Mouse (Mus musculus) cerebellum, adult 2 months (tissue): Measurements from ENCODE around the gene Znrf3.

Experiments used
- CTCF ChIP-seq: fragments of 200-500 bp; IDR thresholded peaks from 2 replicates; pipeline ENCODE4 v1.5.1; 2011; ENCODE audit warnings: low read depth, mild to moderate bottlenecking, control low read depth, low read length, moderate library complexity, borderline replicate concordance; ENCODE audit not compliant: insufficient read depth
- POLR2A ChIP-seq: fragments of 200-500 bp; IDR thresholded peaks from 2 replicates; pipeline ENCODE4 v1.6.1; 2011; ENCODE audit warnings: low read length, control low read depth, borderline replicate concordance; ENCODE audit not compliant: insufficient read depth

- TF ChIP-seq POLR2A: no peak
- TF ChIP-seq CTCF: no peak
Observed at GRCm38 (mm10) chr11:5314330-5314741, 130.3 kb downstream of the Znrf3 start.
